Mouse (Mus musculus) right cerebral cortex, postnatal 4 days (tissue): ENCODE measurements around the gene Cfap206.
"Not testable (repeated sequence)": the region's sequence is repeated elsewhere in the genome, so short reads cannot be mapped to it uniquely, and the experiment has no call there.

Experiments used
- DNase-seq: peaks from one replicate; pipeline ENCODE4 v3.0.0-alpha.2; 2022

The Cfap206 gene

DNA sequence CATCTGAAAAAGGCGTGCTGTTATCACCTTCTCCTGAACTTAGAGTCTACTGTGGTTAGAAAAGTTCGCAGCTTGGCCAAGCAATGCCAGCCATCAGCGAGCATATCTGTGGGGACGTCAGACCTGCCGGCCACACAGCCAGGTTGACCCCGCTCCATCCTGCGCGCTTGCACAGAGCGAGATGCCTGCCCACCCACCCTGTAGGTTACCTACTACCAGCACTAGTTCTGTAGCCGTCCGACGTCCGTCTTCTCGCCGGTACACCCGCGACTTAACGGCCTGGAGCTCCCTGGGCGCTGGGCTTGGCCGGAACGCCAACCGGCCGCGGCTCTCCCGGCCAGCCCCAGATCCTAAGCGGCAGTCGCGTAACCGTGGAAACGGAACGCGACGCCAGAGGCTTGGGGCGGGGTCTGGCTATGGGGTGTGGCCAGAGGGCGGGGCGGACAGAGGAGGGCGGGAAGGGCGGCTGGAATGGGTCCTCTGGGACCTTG, at the start of gene Cfap206:
TSS of gene Cfap206 (minus strand) at position 356 of the 491 bp plus-strand sequence.
- DNase-seq = peak; percentile 50

GRCm38 (mm10) chr4:34777677-34778527, 47.9 kb upstream of the Cfap206 start, which contains the start of gene Smim8:
Gene Smim8, minus strand, starts transcription at chr4:34778423.
- DNase-seq = peak; percentile 95

GRCm38 (mm10) chr4:34771652-34772371, 41.8 kb upstream of the Cfap206 start:
- no peak for DNase-seq

DNA sequence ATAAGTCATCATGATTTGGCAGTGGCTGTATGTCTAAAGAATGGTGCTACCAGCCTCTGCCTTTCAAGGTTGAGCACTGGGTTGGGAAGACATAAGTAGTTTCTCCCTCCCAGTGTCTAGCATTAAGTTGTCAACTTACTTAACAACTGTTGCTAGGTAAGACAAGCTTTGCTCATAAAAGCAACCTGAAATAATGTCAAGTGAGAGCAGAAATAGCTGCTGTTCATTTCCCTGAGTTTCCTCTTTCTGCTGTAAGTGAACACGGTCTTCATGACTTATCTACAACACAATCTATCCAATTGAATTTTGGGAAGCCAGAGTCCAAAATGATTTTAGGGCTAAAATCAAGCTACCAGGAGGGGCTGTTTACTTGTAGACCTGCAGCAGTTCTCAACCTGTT, 26.2 kb upstream of the Cfap206 start, which contains the start of gene Gm136:
TSS of gene Gm136 (minus strand) at position 101 of the 400 bp plus-strand sequence.
- no peak for DNase-seq

DNA sequence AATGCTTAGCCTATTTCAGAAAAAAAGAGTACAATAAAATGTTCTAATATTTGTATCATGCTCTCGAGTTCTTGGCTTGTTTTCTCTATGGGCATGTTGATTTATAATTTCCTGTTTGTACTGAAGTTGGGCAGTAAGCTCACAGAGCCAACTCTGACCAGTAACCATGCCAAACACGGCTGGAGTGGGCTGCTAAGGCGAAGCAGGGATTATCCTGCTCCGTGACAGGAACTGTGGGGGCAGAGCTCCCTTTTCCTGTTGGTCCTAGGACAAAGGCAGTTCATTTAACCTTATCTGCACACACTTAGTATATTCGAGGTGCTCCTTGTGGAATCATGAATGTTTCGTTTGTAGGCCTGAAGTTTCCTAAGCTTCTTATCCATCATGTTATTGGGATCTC, 19.2 kb upstream of the Cfap206 start:
- no peak for DNase-seq

DNA sequence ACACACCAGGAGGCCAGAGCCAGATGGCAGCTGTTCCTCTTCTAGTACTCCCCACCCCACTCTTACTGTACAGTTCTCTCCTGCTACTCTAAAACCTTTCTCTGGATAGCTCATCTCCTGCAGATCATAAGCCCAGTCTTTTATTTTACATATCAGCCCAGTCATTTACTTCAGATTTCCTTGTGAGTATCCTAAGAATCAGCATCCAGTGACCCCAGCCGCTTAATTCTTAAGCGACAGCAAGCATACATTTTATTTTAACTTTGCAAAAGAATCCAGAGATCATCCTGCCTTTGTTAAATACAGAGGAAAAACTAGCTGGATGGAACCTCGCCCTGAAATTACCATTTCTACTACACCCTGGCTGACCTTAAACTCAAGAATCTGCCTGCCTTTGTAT, 4.5 kb upstream of the Cfap206 start:
- no peak for DNase-seq

DNA sequence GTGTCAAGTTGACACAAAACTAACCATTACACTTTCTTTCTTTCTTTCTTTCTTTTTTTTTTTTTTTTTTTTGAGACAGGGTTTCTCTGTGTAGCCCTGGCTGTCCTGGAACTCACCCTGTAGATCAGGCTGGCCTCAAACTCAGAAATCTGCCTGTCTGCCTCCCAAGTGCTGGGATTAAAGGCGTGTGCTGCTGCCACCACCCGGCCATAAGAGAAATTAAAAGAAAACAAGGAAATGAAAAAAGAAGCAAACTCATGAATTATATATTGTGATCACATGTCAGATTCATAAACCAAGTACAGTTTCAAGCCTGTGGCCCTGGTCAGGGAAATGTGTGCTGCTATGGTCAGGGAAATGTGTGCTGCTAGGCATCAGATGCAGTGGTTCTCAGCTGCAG, 3.4 kb upstream of the Cfap206 start:
- not testable (repeated sequence) for DNase-seq

GRCm38 (mm10) chr4:34725710-34726109, 4.3 kb downstream of the Cfap206 start:
- DNase-seq = not testable (repeated sequence)

GRCm38 (mm10) chr4:34724306-34724705, 5.7 kb downstream of the Cfap206 start:
- DNase-seq = no peak

GRCm38 (mm10) chr4:34723186-34723585, 6.8 kb downstream of the Cfap206 start:
- DNase-seq = no peak

DNA sequence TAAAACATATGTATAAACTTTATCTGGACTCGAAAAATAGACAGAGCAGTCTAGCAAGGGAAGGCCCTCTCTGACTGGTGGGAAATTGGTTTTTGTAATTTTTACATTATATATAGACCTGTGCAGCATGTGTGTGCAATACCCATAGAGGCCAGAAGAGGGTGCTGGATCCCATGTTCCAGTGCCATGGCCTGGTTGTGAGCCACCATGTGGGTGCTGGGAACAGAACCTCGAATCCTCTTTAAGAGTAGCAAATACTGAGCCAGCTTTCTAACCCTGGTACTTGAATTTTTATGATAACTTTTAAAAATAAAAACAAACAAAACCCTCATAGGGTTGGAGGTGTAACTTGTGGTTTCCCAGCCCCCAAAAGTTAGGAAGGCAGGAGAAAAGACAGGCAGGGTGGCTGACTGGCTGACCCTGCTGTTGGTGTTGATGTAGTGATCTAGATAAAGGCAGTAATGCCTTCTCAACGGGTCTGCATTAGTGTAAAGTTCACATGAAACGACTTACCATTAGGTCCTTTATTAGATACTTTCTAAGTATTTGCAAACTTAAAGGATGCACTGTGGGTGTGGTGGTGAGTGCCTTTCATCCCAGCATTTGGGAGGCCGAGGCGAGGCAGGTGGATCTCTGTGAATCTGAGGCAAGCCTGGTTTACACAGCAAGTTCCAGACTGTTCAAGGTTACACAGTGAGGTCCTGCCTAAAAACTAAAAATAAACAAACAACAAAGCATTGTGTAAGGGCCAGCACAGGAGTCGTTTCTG, 9.7 kb downstream of the Cfap206 start:
- DNase-seq = no peak

- no peak for DNase-seq
These were observed 10.6 kb downstream of the Cfap206 start for GRCm38 (mm10) chr4:34719421-34719820.

- no peak for DNase-seq
These were observed 14.9 kb downstream of the Cfap206 start for GRCm38 (mm10) chr4:34715062-34715461.

GRCm38 (mm10) chr4:34708127-34708526, 21.9 kb downstream of the Cfap206 start:
- no peak for DNase-seq

DNA sequence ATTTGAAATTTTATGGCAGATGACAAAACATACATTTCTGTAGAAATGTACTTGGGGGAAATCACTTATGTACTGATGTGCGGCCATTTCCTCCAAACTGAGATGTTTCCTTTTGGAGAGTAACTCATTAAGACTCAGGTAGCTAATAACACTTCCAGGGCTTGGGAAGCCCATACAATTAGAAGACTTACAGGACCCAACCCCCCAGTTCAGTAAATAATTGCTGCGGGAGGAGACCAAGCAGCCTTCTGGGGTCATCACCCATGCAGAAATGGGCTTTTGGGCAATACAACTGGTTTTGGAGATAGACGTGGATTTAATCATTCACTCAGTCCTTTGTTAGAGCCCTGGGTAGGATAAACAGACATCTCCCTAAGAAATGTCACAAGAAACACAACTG, 22.8 kb downstream of the Cfap206 start:
- no peak for DNase-seq

DNA sequence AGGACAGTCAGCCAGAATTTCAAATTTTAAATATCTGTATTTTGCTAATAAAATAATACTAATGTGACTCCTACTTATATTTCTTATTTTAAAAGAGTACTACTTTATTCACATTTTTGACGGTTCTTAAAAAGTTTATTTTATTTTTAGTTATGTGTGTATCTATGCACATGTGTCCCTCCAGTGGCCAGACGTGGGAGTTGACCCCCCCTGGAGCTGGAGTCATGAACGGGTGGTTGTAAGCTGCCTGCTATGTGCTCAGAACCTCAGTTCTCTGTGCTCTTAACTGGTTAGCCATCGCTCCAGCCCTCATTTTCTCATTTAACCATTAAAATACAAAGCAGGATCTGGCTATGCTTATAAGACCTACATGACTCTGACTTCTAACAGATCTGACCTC, 27.0 kb downstream of the Cfap206 start:
- no peak for DNase-seq

GRCm38 (mm10) chr4:34702231-34702630, 27.8 kb downstream of the Cfap206 start:
- no peak for DNase-seq

DNA sequence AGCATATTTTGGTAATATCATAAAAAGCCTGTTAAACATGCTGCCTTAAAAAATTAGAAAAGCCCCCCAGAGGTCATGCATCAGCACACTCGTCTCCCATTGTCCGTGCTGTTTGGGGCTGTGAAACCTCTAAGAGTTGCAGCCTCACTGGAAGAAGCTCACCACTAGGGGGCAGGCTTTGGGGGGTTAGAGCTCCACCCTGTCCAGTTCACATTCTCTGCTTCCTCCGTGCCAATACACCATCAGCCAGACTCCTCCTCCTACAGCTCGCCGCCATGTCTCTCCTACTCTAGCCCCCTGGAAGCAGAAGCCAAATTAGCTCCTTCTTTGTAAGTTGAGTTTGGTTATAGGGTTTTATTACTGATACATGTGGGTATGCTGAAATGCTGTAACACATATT, 28.5 kb downstream of the Cfap206 start:
- DNase-seq = peak; percentile 51

GRCm38 (mm10) chr4:34688021-34688420, 42.0 kb downstream of the Cfap206 start:
- DNase-seq = no peak

GRCm38 (mm10) chr4:34686874-34687567, 43.0 kb downstream of the Cfap206 start, which contains the start of gene Slc35a1:
Gene Slc35a1, minus strand, starts transcription at chr4:34687438.
- DNase-seq = peak; percentile 92

DNA sequence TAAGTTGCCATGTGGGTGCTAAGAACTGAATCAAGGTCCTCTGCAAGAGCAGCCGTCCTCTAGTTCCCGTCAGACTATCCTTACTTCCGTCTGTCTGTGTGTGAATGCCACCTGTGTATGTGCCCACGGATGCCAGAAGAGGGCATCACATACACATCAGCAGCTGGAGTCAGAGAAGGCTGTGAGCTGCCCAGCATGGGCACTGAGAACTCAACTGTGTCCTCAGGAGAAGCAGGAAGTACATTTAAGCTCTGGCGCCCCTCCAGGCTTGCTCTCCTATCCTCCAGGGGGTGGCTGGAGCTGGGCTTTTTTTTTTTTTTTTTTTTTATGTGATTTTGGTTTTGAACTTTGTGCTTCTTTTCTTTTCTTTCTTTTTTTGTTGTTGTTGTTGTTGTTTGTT, 49.5 kb downstream of the Cfap206 start:
- no peak for DNase-seq

DNA sequence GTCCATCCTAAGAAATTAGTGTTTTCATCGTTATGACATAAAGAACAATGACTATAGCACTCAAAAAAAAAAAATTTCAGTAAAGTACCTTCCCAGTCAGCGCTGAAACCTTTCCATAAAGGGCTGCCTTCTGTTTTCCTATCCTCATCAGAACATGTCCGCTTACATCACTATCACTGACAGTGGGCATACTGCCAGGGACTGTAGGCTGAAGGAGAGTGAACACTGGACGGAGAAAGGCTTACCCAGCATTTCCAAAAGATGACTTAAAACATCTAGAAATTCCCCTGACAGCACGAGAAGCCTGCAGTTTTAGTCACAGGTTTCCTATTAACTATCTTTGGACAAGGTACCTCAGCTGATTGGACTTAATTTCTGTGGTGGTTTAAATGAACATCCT, 56.3 kb downstream of the Cfap206 start:
- no peak for DNase-seq
